Mouse (Mus musculus) kidney, adult 2 months (tissue): ENCODE data around the gene Cdkl4.

Experiments used
- CTCF ChIP-seq: fragments of 200-500 bp; conservative IDR thresholded peaks from 2 replicates; pipeline ENCODE4 v1.5.1; 2011; ENCODE audit warnings: low read depth, mild to moderate bottlenecking, control low read depth, low read length, moderate library complexity, mixed read lengths; ENCODE audit not compliant: insufficient read depth, insufficient read length
- POLR2A ChIP-seq: fragments of 200-500 bp; IDR thresholded peaks from one replicate; pipeline ENCODE4 v1.6.1; 2011; ENCODE audit warnings: low read depth, low read length, control low read depth

DNA sequence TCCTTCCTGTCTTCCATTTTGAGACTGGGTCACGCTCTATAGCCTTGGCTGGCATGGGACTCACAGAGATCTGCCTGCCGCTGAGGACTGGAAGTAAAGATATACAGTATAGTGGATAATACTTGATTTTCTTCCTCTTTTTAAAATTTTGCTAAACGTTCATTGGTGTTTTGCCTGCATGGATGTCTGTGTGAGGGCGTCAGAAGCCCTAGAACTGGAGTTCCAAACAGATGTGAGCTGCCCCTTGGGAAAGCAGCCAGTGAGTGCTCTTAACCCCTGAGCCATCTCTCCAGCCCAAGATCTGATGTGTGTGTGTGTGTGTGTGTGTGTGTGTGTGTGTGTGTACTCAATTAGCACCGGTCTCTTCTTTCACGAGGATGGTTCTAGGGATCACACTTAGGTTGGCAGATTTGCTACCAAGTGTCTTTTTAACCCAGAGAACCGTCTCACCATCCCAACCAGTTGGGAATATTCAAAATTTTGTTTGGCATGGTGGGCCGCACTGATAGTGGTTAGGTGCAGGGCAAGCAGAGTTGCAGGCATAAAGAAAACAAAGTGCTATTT, 80.9 kb downstream of the Cdkl4 start:
- TF ChIP-seq POLR2A (no peak), CTCF (no peak)
